Mouse (Mus musculus): ENCODE measurements around the gene Zfp462. TPM values are rescaled to one million over a fixed set of nuclear protein-coding genes. Genes with fewer than 3 reads are reported as not detected.

The Zfp462 gene
- polyA plus RNA-seq, 1 experiment from 2014 or later, result 14.6 TPM

DNA sequence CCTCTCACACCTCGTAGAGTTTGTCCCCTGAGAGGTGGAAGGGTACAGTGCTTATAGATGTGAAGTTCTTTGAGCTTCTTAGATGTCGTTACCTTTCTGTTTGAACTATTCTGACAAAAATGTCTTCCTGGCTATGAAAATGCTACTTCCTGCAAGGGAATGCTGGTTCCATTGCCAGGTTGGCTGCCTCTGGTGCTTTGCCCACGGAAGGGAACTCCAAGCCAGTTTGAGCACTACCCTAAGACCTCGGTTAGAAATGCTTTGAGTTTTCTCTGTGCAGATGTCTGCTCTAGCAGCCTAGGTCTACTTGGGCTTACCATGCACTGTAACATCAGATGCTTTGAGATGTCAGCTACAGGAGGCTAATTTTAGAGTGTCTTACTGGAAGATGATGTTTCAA, 17.3 kb downstream of the Zfp462 start:
- H3K4me3 ChIP-seq, result no peak overlapping the region
- no peak overlapping the region for H3K9ac ChIP-seq
- peaks cover 34% of the 10 kb centered on the region for H3K4me1 ChIP-seq
- H3K9me3 ChIP-seq, result no peaks in the 10 kb centered on the region
- ATAC-seq (replicated peaks), result no peak
- no peaks in the 10 kb centered on the region for H3K27me3 ChIP-seq (replicated peaks)
- H3K27ac ChIP-seq, result no peak overlapping the region
- H3K4me2 ChIP-seq, result no peak overlapping the region
- 84% methylated on average over 4 of the region's 4 CpGs for WGBS
- H3K36me3 ChIP-seq (replicated peaks), result no peaks in the 10 kb centered on the region

DNA sequence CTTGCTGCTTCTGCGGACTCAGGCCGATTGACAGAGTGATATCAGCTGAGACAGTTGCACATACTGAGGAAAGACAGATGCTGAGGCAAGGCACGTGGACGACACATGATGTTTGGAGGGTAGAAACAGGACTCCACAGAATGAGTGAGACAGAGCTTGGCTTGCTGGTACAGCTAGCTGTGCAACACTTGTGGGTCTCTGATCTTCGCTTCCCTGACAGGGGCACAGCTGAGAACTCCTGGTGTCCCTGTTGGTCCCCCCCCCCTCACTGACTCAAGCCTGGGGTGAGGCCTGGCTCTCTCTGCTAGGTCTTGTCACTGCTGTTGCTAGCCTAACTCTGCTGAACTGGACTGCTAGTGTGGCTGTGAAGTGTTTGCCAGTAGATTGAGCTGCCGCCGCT, 18.7 kb downstream of the Zfp462 start:
- WGBS, result 83% methylated on average over 7 of the region's 7 CpGs
- Histone ChIP-seq H3K4me1 (peaks cover 40% of the 10 kb centered on the region), H3K9me3 (no peaks in the 10 kb centered on the region), H3K27me3 (replicated peaks) (no peaks in the 10 kb centered on the region), H3K4me2 (no peak overlapping the region), H3K36me3 (replicated peaks) (no peaks in the 10 kb centered on the region), H3K27ac (no peak overlapping the region), H3K4me3 (no peak overlapping the region), H3K9ac (no peak overlapping the region)
- ATAC-seq (replicated peaks), result no peak

DNA sequence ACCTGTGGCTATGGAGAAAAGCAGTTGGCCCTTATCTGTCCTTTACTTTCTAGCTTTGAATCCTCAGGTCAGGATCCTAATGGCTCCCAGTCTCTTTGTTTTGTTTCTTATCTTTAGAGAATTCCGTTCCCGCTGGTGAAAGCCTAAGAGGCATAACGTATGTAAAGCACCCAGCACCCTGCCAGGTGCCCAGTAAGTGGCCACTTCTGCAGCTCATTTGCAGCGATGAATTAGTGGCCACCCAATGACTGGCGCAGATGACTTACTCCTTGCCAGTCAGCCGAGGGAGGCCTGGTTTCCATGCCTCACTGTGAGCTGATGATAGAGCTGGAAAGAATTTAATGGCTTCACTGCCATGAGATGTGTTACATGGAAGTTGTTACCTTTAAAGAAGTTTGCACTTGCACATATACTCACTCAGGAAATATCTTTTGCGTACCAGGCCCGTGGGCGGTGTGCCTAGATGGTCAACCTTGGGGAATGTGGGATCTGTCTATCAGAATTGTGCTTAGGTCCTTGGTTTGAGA, 20.4 kb downstream of the Zfp462 start:
- Histone ChIP-seq H3K27me3 (replicated peaks) (no peaks in the 10 kb centered on the region), H3K4me1 (peaks cover 46% of the 10 kb centered on the region), H3K9ac (no peak overlapping the region), H3K36me3 (replicated peaks) (no peaks in the 10 kb centered on the region), H3K4me3 (no peak overlapping the region), H3K27ac (no peak overlapping the region), H3K4me2 (no peak overlapping the region), H3K9me3 (no peaks in the 10 kb centered on the region)
- ATAC-seq (replicated peaks), result no peak
- 70% methylated on average over 9 of the region's 9 CpGs for WGBS

DNA sequence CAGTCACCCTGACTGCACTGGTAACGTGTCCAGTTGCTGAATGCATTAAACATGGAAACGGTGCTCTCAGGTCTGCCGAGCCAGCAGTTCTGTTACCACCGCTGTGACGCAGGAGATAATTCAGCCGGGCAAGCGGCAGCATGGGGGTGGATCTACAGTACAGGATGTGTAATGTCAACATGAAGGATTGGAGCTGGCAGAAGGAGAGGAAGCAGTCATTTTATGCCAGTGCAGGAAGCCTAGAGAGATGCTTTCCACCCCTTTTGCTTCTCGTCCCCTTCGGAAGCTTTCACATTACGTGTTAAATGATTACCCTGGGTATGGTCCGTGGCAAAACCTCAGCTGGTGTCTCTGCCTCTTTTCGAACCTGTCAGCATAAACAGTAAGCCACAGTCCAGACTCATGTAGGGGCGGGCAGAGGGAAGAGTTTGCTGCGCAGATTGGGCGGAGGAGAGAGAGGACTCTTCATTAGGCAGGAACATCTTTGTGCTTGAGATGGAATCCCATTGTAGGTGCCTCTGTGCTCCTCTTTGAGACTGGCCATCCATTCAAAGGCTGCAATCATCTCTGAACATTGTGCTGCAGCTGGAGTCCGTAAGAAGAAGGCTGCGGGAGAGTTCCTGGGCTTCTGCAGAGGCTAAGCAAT, 21.4 kb downstream of the Zfp462 start:
- WGBS, result 63% methylated on average over 17 of the region's 17 CpGs
- Histone ChIP-seq H3K4me2 (peak overlapping the region; percentile 18), H3K9ac (no peak overlapping the region), H3K27me3 (replicated peaks) (no peaks in the 10 kb centered on the region), H3K36me3 (replicated peaks) (no peaks in the 10 kb centered on the region), H3K4me3 (no peak overlapping the region), H3K9me3 (no peaks in the 10 kb centered on the region), H3K4me1 (peaks cover 46% of the 10 kb centered on the region), H3K27ac (peak overlapping the region; percentile 53)
- ATAC-seq (replicated peaks), result no peak; the same call in 1 of the 2 replicates

DNA sequence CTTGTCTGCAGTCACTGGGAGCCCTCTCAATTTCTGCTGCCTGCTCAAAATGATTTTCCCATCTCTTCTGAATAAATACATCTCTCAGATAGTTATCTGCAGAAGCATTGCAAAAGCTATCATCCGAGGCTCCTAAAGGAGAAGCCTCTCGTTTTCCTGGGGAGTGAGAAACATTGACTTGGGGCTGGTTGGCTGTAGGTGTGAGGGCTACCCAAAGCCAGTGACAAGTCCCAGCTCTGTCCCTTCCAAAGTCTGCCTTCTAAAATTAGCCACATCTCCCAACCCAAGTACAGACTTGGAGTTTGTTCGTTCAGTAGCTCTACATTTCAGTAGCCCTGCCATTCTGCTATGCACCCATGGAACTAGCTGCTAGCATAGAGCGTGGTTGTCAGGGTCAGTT, 22.3 kb downstream of the Zfp462 start:
- H3K36me3 ChIP-seq (replicated peaks), result no peaks in the 10 kb centered on the region
- WGBS, result 91% methylated on average over 4 of the region's 4 CpGs
- ATAC-seq (replicated peaks), result no peak
- H3K4me1 ChIP-seq, result peaks cover 45% of the 10 kb centered on the region
- H3K27ac ChIP-seq, result no peak overlapping the region
- no peak overlapping the region for H3K4me3 ChIP-seq
- H3K4me2 ChIP-seq, result no peak overlapping the region
- no peak overlapping the region for H3K9ac ChIP-seq
- no peaks in the 10 kb centered on the region for H3K27me3 ChIP-seq (replicated peaks)
- H3K9me3 ChIP-seq, result no peaks in the 10 kb centered on the region

DNA sequence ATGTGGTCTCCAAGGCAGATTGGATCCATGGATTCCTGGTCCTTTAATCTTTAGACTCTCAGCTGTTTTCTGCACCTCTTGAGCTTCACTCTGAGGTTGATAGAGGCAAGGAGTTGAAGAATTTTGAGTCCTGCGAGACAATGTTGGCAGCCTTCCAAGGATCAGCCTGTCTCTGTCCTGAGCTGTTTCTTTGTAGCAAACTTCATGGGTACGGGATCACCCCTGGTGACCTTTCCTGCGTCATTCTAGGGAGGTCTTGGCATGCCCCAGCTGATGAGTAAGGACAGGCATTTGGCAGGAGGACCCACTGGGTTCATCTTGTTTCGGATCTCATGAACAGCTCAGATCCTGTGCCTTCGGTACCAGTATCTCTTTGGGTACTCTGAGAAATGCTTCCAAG, 22.9 kb downstream of the Zfp462 start:
- no peak for ATAC-seq (replicated peaks)
- H3K9ac ChIP-seq, result no peak overlapping the region
- no peaks in the 10 kb centered on the region for H3K27me3 ChIP-seq (replicated peaks)
- H3K4me1 ChIP-seq, result peaks cover 45% of the 10 kb centered on the region
- 71% methylated on average over 5 of the region's 5 CpGs for WGBS
- no peak overlapping the region for H3K4me3 ChIP-seq
- H3K27ac ChIP-seq, result no peak overlapping the region
- no peaks in the 10 kb centered on the region for H3K36me3 ChIP-seq (replicated peaks)
- H3K9me3 ChIP-seq, result no peaks in the 10 kb centered on the region
- no peak overlapping the region for H3K4me2 ChIP-seq

DNA sequence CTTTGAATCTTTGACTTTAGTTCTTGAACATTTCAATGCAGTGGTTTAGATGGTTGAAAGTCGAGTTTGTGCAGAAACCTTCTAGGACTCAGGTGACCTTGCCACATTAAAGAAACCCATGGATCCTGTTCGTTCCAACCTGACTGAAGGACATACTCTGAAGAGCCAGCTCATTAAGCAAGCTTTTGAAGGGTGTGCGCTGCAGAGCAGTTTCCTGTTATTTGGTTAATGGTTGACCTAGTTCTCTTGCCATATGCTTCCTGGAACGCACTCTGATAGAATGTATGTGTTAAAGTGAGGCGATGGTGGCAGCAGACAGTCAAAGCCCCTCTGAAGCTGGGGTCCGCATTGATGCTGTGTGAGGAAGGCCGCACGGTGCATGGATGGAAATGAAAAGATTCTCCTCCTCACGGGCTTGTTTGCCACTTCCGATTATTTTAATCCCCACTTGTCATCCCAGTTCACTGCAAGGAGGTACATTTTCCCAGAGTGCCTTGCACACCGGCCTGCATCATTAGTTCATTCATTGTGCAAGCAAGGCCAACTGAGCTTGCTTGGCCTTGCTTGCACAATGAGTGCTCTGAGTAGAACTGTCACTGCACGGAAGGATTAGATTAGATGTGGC, 24.9 kb downstream of the Zfp462 start:
- H3K4me1 ChIP-seq, result peaks cover 35% of the 10 kb centered on the region
- H3K27me3 ChIP-seq (replicated peaks), result no peaks in the 10 kb centered on the region
- H3K9ac ChIP-seq, result no peak overlapping the region
- no peaks in the 10 kb centered on the region for H3K9me3 ChIP-seq
- H3K4me3 ChIP-seq, result no peak overlapping the region
- H3K27ac ChIP-seq, result no peak overlapping the region
- H3K36me3 ChIP-seq (replicated peaks), result no peaks in the 10 kb centered on the region
- ATAC-seq (replicated peaks), result no peak
- no peak overlapping the region for H3K4me2 ChIP-seq
- WGBS, result 85% methylated on average over 12 of the region's 12 CpGs

DNA sequence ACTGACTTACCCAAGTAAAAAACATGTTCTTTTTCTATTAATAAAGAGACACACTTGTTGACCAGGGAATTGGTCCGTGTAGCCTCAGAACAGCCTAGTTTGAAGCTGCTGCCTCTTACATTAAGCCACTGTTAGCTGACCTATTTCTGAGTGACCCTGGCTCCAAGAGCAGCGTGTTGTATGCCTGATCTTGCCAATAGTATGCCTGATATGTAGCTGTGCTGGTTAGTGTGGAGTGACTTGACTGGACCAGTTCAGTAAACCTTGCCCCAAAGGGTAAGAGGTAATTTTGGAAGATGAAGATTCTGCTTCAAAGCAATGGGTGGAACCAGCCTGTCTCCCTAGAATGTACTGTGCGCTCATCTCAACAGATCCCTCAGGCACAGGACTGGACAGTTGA, 26.5 kb downstream of the Zfp462 start:
- no peaks in the 10 kb centered on the region for H3K36me3 ChIP-seq (replicated peaks)

DNA sequence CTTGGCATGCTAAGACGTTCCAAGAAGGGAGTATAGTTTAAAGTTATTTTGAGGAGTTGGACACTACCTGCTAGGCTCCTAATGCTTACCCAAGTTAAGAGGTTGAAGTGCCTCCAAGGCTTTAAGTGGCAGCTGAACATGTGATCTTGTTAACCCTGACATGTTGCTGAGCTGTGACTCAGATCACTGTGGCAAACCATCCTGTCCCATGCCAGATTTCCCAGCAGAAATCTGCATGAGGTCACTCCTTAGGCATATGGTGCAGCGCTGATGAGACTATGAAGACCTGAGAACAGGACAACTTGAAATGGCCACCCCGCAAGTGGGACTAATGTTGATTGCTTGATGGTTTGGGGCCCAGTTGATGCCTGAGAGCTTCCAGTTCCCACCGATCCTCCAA, 27.2 kb downstream of the Zfp462 start:
- no peak overlapping the region for H3K27ac ChIP-seq
- no peak overlapping the region for H3K4me2 ChIP-seq
- no peak overlapping the region for H3K4me3 ChIP-seq
- H3K9ac ChIP-seq, result no peak overlapping the region
- H3K27me3 ChIP-seq (replicated peaks), result no peaks in the 10 kb centered on the region
- peaks cover 18% of the 10 kb centered on the region for H3K4me1 ChIP-seq
- WGBS, result 96% methylated on average over 4 of the region's 4 CpGs
- H3K36me3 ChIP-seq (replicated peaks), result no peaks in the 10 kb centered on the region
- no peaks in the 10 kb centered on the region for H3K9me3 ChIP-seq
- ATAC-seq (replicated peaks), result no peak

More for the DNA sequence above, 26.5 kb downstream of the Zfp462 start:
- no peak overlapping the region for H3K9ac ChIP-seq
- H3K9me3 ChIP-seq, result no peaks in the 10 kb centered on the region
- no peaks in the 10 kb centered on the region for H3K27me3 ChIP-seq (replicated peaks)
- no peak overlapping the region for H3K4me3 ChIP-seq
- H3K4me1 ChIP-seq, result peaks cover 24% of the 10 kb centered on the region
- ATAC-seq (replicated peaks), result no peak
- no peak overlapping the region for H3K27ac ChIP-seq
- WGBS, result 84% methylated on average over 3 of the region's 3 CpGs
- no peak overlapping the region for H3K4me2 ChIP-seq

DNA sequence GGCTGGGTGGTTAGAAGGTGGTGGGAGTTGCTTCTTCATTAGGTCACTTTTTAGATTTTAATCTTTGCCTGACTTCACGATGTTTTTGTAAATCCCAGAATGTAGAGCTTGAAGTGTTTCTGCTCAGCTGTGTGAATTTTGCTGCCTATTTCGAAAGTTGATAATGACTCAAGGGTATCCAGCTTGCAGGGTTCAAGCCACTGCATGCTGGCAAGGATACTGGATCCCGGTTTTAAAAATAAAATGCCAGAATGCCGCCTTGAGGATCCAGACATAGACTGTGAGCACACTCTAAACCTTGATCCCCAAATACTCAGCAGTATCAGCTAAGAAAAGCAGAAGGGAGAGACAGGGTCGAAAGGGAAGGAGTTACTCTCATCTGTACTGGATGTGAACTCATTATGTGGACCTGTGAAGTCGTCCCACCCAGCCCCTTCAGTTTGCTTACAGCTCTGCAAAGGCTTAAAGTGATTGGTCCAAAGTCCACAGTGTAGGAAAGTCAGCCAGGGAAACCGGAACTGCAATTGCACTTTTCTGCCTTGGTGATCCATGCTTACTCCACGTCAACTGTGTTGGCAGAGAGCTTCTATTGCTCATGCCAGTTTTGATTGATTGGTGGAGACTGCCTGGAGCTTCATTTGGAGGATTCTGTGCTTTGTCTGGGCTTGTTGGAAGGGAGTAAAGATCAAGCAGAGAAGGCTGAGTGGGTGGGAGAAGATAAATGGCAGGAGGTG, 28.1 kb downstream of the Zfp462 start:
- Histone ChIP-seq H3K27me3 (replicated peaks) (no peaks in the 10 kb centered on the region), H3K4me1 (peaks cover 19% of the 10 kb centered on the region), H3K4me3 (no peak overlapping the region), H3K9me3 (no peaks in the 10 kb centered on the region), H3K36me3 (replicated peaks) (no peaks in the 10 kb centered on the region), H3K9ac (no peak overlapping the region), H3K27ac (no peak overlapping the region), H3K4me2 (no peak overlapping the region)
- ATAC-seq (replicated peaks), result no peak
- WGBS, result 85% methylated on average over 8 of the region's 8 CpGs

DNA sequence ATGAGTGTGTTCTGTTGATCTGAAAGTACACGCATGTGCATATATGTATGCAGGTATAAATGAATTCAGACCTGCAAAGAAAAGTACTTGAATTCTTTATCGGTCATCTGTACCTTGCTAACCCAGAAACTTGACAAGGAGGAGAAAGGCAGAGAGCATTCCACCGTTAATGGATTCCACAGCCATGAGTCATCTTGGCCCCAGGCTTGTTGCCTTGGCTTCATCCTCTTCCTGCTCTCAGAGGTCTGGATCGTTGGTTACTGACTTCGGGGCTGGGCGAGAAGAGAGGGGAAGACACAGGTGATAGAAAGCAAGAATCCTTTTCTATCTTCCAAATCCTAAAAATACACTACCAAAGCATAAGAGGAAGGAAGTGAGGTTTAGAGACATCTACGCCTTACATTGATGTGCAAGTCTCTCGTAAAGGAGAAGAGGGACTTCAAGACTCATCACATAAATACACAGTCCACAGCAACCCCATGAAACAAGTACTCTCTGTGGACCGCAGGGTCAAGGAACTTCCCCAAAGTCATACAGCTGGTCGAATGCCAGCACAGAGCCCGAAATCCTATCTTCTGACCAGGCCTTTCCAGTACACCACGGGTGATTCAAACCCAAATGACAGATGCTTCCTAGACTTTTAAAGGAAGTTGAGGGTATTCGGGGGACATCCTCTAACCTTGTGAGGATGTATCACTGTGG, 35.1 kb downstream of the Zfp462 start:
- no peaks in the 10 kb centered on the region for H3K9me3 ChIP-seq
- H3K27ac ChIP-seq, result no peak overlapping the region
- WGBS, result 89% methylated on average over 13 of the region's 13 CpGs
- no peak for ATAC-seq (replicated peaks)
- H3K4me1 ChIP-seq, result peaks cover 14% of the 10 kb centered on the region
- no peaks in the 10 kb centered on the region for H3K36me3 ChIP-seq (replicated peaks)
- H3K27me3 ChIP-seq (replicated peaks), result no peaks in the 10 kb centered on the region
- H3K9ac ChIP-seq, result no peak overlapping the region
- no peak overlapping the region for H3K4me3 ChIP-seq
- H3K4me2 ChIP-seq, result no peak overlapping the region

DNA sequence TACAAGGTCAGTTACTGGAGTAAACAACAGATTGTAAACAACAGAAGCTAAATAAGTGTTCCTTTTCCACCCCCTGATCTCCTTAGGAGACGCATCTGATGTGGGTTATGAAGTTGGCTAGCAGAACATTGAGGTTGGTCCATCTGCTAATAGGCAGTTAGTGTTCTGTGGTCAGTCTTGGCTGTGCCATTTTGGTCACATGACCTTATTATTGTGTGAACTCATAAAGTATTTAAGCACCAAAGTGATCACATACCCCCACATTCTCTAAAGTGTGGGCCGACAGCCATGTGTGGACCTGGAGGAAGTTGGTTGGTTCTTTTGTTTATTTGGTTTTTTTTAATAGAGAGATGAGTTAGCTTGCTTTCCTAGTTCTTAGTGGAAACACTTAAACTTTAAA, 39.7 kb downstream of the Zfp462 start:
- Histone ChIP-seq H3K9me3 (no peaks in the 10 kb centered on the region), H3K9ac (no peak overlapping the region), H3K4me2 (no peak overlapping the region), H3K4me3 (no peak overlapping the region), H3K27me3 (replicated peaks) (no peaks in the 10 kb centered on the region), H3K27ac (no peak overlapping the region), H3K4me1 (peaks cover 4% of the 10 kb centered on the region; the same call in 1 of the 2 replicates), H3K36me3 (replicated peaks) (no peaks in the 10 kb centered on the region)
- ATAC-seq (replicated peaks), result no peak
- WGBS, result 97% methylated on average over 2 of the region's 2 CpGs

Data from midbrain, embryonic 15.5 days (tissue).